Mouse (Mus musculus) megakaryocyte, embryonic 14.5 days (primary cell): ENCODE data around the gene Tgfbr2.

Experiments used
- FLI1 ChIP-seq: IDR thresholded peaks from 2 replicates; pipeline ENCODE4 v1.6.1; 2012; ENCODE audit warnings: low read length, inconsistent platforms, mixed read lengths
- GATA1 ChIP-seq: IDR thresholded peaks from 3 replicates; pipeline ENCODE4 v1.6.1; 2012; ENCODE audit warnings: mixed read lengths, low read length, inconsistent platforms, borderline replicate concordance

- TF ChIP-seq GATA1 (no peak), FLI1 (no peak)
Observed at GRCm38 (mm10) chr9:116219234-116220158, 44.3 kb upstream of the Tgfbr2 start.
